Mouse (Mus musculus) myocyte (in vitro differentiated cells): ENCODE measurements around the gene Vapa.

Experiments
- CEBPB ChIP-seq: IDR thresholded peaks from 2 replicates; pipeline ENCODE4 v1.6.1; 2011; ENCODE audit warnings: mild to moderate bottlenecking, moderate library complexity; ENCODE audit not compliant: poor library complexity, insufficient read depth, severe bottlenecking
- E2F4 ChIP-seq: IDR thresholded peaks from one replicate; pipeline ENCODE4 v1.6.1; 2011; ENCODE audit warnings: mild to moderate bottlenecking, control low read depth, moderate library complexity; ENCODE audit not compliant: insufficient read depth
- MAX ChIP-seq: IDR thresholded peaks from one replicate; pipeline ENCODE4 v1.6.1; 2011; ENCODE audit warnings: low read depth, mild to moderate bottlenecking, control low read depth
- MYOD1 ChIP-seq, 3 experiments: IDR thresholded peaks; one replicate each; pipeline ENCODE4 v1.6.1; 2011; ENCODE audit warnings: control low read depth in 2 of 3, low read depth in 2 of 3, mild to moderate bottlenecking in 2 of 3, moderate library complexity in 1 of 3; ENCODE audit not compliant: insufficient read length in 2 of 3, control insufficient read depth in 1 of 3
- MYOG ChIP-seq, 3 experiments: IDR thresholded peaks; one replicate each; pipeline ENCODE4 v1.6.1; 2011; ENCODE audit warnings: control low read depth in 2 of 3, low read depth in 2 of 3, mild to moderate bottlenecking in 2 of 3; ENCODE audit not compliant: insufficient read length in 2 of 3, control insufficient read depth in 1 of 3, insufficient read depth in 1 of 3
- POLR2A ChIP-seq: IDR thresholded peaks from one replicate; pipeline ENCODE4 v1.6.1; 2011; ENCODE audit warnings: low read depth, mild to moderate bottlenecking, control low read depth, moderate library complexity; ENCODE audit not compliant: insufficient read length
- POLR2AphosphoS2 ChIP-seq: IDR thresholded peaks from one replicate; pipeline ENCODE4 v1.6.1; 2011; ENCODE audit warnings: low read depth, control low read depth; ENCODE audit not compliant: insufficient read length
- REST ChIP-seq: IDR thresholded peaks from one replicate; pipeline ENCODE4 v1.6.1; 2011; ENCODE audit warnings: mild to moderate bottlenecking, control low read depth, moderate library complexity; ENCODE audit not compliant: insufficient read depth, insufficient read length
- SRF ChIP-seq: IDR thresholded peaks from one replicate; pipeline ENCODE4 v1.6.1; 2011; ENCODE audit warnings: low read depth; ENCODE audit not compliant: control insufficient read depth, insufficient read length
- TCF12 ChIP-seq: IDR thresholded peaks from one replicate; pipeline ENCODE4 v1.6.1; 2011; ENCODE audit warnings: mild to moderate bottlenecking, control low read depth; ENCODE audit not compliant: poor library complexity, insufficient read depth, severe bottlenecking
- USF1 ChIP-seq: IDR thresholded peaks from one replicate; pipeline ENCODE4 v1.6.1; 2011; ENCODE audit warnings: low read depth, mild to moderate bottlenecking, control low read depth, moderate library complexity

GRCm38 (mm10) chr17:65536156-65536555, 77.2 kb downstream of the Vapa start:
- no peak for TF ChIP-seq USF1
- TF ChIP-seq MAX: no peak
- no peak for TF ChIP-seq MYOG (IDR thresholded peaks at IDR 0.05; ENCODE audit: control insufficient read depth in 1 of 3, insufficient read depth in 1 of 3, insufficient read length in 2 of 3, low read depth in 2 of 3)
- TF ChIP-seq REST: no peak
- no peak for TF ChIP-seq POLR2A
- TF ChIP-seq TCF12: no peak
- TF ChIP-seq POLR2AphosphoS2: no peak
- no peak for TF ChIP-seq SRF
- no peak for TF ChIP-seq MYOD1 (IDR thresholded peaks at IDR 0.05; ENCODE audit: control insufficient read depth in 1 of 3, insufficient read length in 2 of 3, low read depth in 2 of 3)
- no peak for TF ChIP-seq E2F4
- no peak for TF ChIP-seq CEBPB
